Mouse (Mus musculus) hindbrain, embryonic 16.5 days (tissue): ENCODE data around the gene Olfr564. TPM values are rescaled to one million over a fixed set of nuclear protein-coding genes. Genes with fewer than 3 reads are reported as not detected.

Experiments used
- ATAC-seq: fragments of 200-750 bp; cut with Nextera tagmentation; 2 replicates; pipeline ENCODE4 v1.8.0; 2017; ENCODE audit warnings: moderate TSS enrichment, moderate library complexity
- H3K27ac ChIP-seq: fragments of 300-500 bp; sonication (generic); 2 replicates; pipeline ENCODE4 v1.5.1; 2014; ENCODE audit warnings: low read depth, mild to moderate bottlenecking, control low read depth, low read length, moderate library complexity
- H3K27me3 ChIP-seq: fragments of 300-500 bp; sonication (generic); replicated peaks from 2 replicates; pipeline ENCODE4 v1.6.1; 2014; ENCODE audit warnings: low read length; ENCODE audit not compliant: control insufficient read depth, insufficient read depth
- H3K36me3 ChIP-seq: fragments of 300-500 bp; sonication (generic); 2 replicates; pipeline ENCODE4 v1.6.1; 2014; ENCODE audit warnings: mild to moderate bottlenecking, low read length, moderate library complexity, mixed read lengths; ENCODE audit not compliant: control insufficient read depth, insufficient read depth
- H3K4me1 ChIP-seq: fragments of 300-500 bp; sonication (generic); 2 replicates; pipeline ENCODE4 v1.6.1; 2014; ENCODE audit warnings: low read depth, low read length; ENCODE audit not compliant: control insufficient read depth, insufficient read depth
- H3K4me2 ChIP-seq: fragments of 300-500 bp; sonication (generic); 2 replicates; pipeline ENCODE4 v1.6.1; 2014; ENCODE audit warnings: mild to moderate bottlenecking, low read length, control low read depth, moderate library complexity
- H3K4me3 ChIP-seq: fragments of 300-500 bp; sonication (generic); 2 replicates; pipeline ENCODE4 v1.5.1; 2014; ENCODE audit warnings: mild to moderate bottlenecking, low read length, control low read depth, moderate library complexity
- H3K9ac ChIP-seq: fragments of 300-500 bp; sonication (generic); 2 replicates; pipeline ENCODE4 v1.6.1; 2014; ENCODE audit warnings: low read depth, mild to moderate bottlenecking, control low read depth, low read length, moderate library complexity
- H3K9me3 ChIP-seq: fragments of 300-500 bp; sonication (generic); 2 replicates; pipeline ENCODE4 v1.6.1; 2014; ENCODE audit warnings: mild to moderate bottlenecking, low read length, moderate library complexity; ENCODE audit not compliant: control insufficient read depth
- WGBS: fragments of 180-500 bp; shearing (Covaris S2); extraction: QIAGEN DNeasy Blood & Tissue Kit; methylation state at CpG from one replicate; pipeline ENCODE4 v1.1.7; 2014; 5-methylcytosine and 5-hydroxymethylcytosine counted together
- polyA plus RNA-seq: library from polyadenylated mRNA; unstranded; fragments of >200 nt; fragmentation: Nextera tagmentation; extraction: Ambion mirVana; gene quantifications from 2 replicates; pipeline ENCODE4 v1.2.1, GENCODE M21; 2015

The Olfr564 gene
- polyA plus RNA-seq: not detected in 2 replicates

DNA sequence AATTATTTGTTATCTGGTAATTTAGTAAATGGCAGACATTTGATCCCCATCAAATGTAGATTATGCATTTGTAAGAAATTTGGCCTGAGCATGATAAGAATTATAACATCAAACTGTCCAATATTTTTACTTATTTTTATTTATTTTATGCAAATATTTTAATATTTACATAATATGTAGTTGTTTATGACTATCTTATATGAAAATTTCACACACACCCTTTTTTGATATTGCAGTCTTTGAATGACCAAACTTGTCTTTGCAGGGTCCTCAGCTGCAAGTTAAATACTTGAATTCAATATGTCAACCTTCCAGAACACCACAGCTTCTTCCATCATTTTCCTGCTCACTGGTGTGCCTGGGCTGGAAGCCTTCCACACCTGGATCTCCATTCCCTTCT lies at the start of gene Olfr564:
TSS of gene Olfr564 (plus strand) at position 301 of the 400 bp plus-strand sequence.
- Histone ChIP-seq H3K9me3 (no peaks in the 10 kb centered on the region), H3K4me3 (no peak within 1 kb of the TSS), H3K4me1 (no peaks in the 10 kb centered on the region), H3K36me3 (no peaks in the 10 kb centered on the region), H3K9ac (no peak within 1 kb of the TSS), H3K27me3 (no peaks in the 10 kb centered on the region), H3K27ac (no peak within 1 kb of the TSS), H3K4me2 (no peak within 1 kb of the TSS)
- no peak for ATAC-seq

GRCm38 (mm10) chr7:102759266-102759665 lies 44.0 kb upstream of the Olfr564 start, which contains the start of the genes Olfr560 and Olfr78:
Olfr560 (minus strand) TSS chr7:102759366.
Olfr78 (minus strand) TSS chr7:102759471.
- H3K27ac ChIP-seq: no peak within 1 kb of the TSS
- 81% methylated on average over 4 of the region's 4 CpGs for WGBS
- no peak for ATAC-seq
- no peaks in the 10 kb centered on the region for H3K9me3 ChIP-seq
- no peak within 1 kb of the TSS for H3K4me2 ChIP-seq
- no peak within 1 kb of the TSS for H3K4me3 ChIP-seq
- H3K27me3 ChIP-seq: no peaks in the 10 kb centered on the region
- H3K36me3 ChIP-seq: no peaks in the 10 kb centered on the region
- H3K9ac ChIP-seq: no peak within 1 kb of the TSS
- no peaks in the 10 kb centered on the region for H3K4me1 ChIP-seq

DNA sequence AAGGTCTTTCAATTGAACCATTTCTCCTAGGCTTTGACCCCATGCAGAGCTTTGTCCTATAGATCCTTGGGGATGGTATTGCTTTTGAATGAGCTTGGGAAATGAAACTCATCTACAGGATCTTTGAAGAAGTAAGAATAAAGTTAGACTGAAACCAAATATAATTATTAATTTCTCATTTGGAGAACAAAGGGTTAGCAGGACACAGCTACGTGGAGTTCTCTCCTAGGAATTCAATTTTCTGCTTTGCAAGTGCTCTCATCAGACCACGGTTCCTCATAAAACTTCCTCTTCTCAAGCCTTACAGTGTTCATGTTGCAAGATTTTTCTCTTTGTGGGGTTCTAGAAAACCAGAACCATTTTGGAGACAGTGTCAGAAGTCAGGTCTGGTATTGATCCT lies 32.4 kb upstream of the Olfr564 start, which contains the start of gene Olfr561:
TSS of gene Olfr561 (plus strand) at position 301 of the 400 bp plus-strand sequence.
- H3K36me3 ChIP-seq: no peaks in the 10 kb centered on the region
- WGBS: 72% methylated on average over 2 of the region's 2 CpGs
- no peak within 1 kb of the TSS for H3K4me3 ChIP-seq
- H3K9me3 ChIP-seq: no peaks in the 10 kb centered on the region
- H3K4me1 ChIP-seq: no peaks in the 10 kb centered on the region
- H3K27me3 ChIP-seq: no peaks in the 10 kb centered on the region
- no peak within 1 kb of the TSS for H3K27ac ChIP-seq
- ATAC-seq: no peak
- no peak within 1 kb of the TSS for H3K9ac ChIP-seq
- no peak within 1 kb of the TSS for H3K4me2 ChIP-seq

Other genes starting within 250 kb of the Olfr564 start
- gene Trim21, start 238.0 kb upstream of the Olfr564 start, polyA plus RNA-seq: 0.09 and 0.26 TPM in 2 replicates
- gene Olfr550, start 232.0 kb upstream of the Olfr564 start, polyA plus RNA-seq: 0.04 TPM in 1 of 2 replicates, not detected in the other
- not detected in 2 replicates for gene Olfr551, start 211.6 kb upstream of the Olfr564 start, polyA plus RNA-seq
- gene Olfr552, start 205.7 kb upstream of the Olfr564 start, polyA plus RNA-seq: not detected in 2 replicates
- not detected in 2 replicates for gene Olfr553, start 185.3 kb upstream of the Olfr564 start, polyA plus RNA-seq
- gene Olfr554, start 165.0 kb upstream of the Olfr564 start, polyA plus RNA-seq: not detected in 2 replicates
- not detected in 2 replicates for gene Olfr555, start 144.7 kb upstream of the Olfr564 start, polyA plus RNA-seq
- gene Olfr556, start 138.6 kb upstream of the Olfr564 start, polyA plus RNA-seq: not detected in 2 replicates
- 6.5 and 9.7 TPM in 2 replicates for gene Trim68, start 116.2 kb upstream of the Olfr564 start, polyA plus RNA-seq
- not detected in 2 replicates for gene Olfr557, start 107.6 kb upstream of the Olfr564 start, polyA plus RNA-seq
- gene Olfr558, start 101.3 kb upstream of the Olfr564 start, polyA plus RNA-seq: 0.16 and 0.22 TPM in 2 replicates
- not detected in 2 replicates for gene Olfr33, start 84.4 kb upstream of the Olfr564 start, polyA plus RNA-seq
- gene Olfr559, start 76.0 kb upstream of the Olfr564 start, polyA plus RNA-seq: not detected in 2 replicates
- not detected in 2 replicates for gene Olfr560, start 44.1 kb upstream of the Olfr564 start, polyA plus RNA-seq
- gene Olfr78, start 44.0 kb upstream of the Olfr564 start, polyA plus RNA-seq: 0.10 and 0.11 TPM in 2 replicates
- gene Olfr561, start 32.3 kb upstream of the Olfr564 start, polyA plus RNA-seq: not detected in 2 replicates
- gene Olfr566, start 55.3 kb downstream of the Olfr564 start, polyA plus RNA-seq: not detected in 2 replicates
- not detected in 2 replicates for gene Olfr568, start 73.6 kb downstream of the Olfr564 start, polyA plus RNA-seq
- not detected in 2 replicates for gene Olfr569, start 87.4 kb downstream of the Olfr564 start, polyA plus RNA-seq
- 0.15 and 0.40 TPM in 2 replicates for gene Olfr570, start 91.1 kb downstream of the Olfr564 start, polyA plus RNA-seq
- not detected in 2 replicates for gene Olfr571, start 114.1 kb downstream of the Olfr564 start, polyA plus RNA-seq
- gene Olfr572, start 120.9 kb downstream of the Olfr564 start, polyA plus RNA-seq: not detected in 2 replicates
- gene Olfr573-ps1, start 139.1 kb downstream of the Olfr564 start, polyA plus RNA-seq: not detected in 2 replicates
- 0.25 TPM in 1 of 2 replicates, not detected in the other for gene Olfr574, start 145.0 kb downstream of the Olfr564 start, polyA plus RNA-seq
- not detected in 2 replicates for gene Olfr575, start 155.3 kb downstream of the Olfr564 start, polyA plus RNA-seq
- gene Olfr576, start 159.2 kb downstream of the Olfr564 start, polyA plus RNA-seq: not detected in 2 replicates
- gene Olfr577, start 172.5 kb downstream of the Olfr564 start, polyA plus RNA-seq: not detected in 2 replicates
- not detected in 2 replicates for gene Olfr578, start 185.8 kb downstream of the Olfr564 start, polyA plus RNA-seq
- gene Olfr582, start 234.5 kb downstream of the Olfr564 start, polyA plus RNA-seq: not detected in 2 replicates
- not detected in 2 replicates for gene Olfr583, start 247.8 kb downstream of the Olfr564 start, polyA plus RNA-seq